ENCODE assay signal across 21 mouse cellular contexts in the genomic region with DNA sequence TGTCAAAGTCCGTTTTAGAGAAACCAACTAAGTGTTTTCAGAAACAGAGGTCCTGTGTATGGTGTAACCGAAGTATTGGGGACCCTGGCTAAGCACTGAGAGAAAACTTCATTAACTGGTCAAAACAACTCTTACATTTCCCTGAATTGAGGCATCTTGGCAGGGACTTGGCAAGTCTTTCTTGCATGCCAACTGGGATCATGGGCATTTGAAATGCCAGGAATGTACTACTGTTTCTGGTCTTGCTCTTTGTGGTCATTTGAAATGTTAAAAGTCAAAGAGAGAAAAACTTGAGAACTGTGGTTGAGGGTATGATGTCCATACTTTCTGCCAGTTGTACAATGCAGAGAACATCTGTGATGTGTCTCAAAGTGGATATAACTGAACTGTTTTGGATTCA.
"Had no signal": no experiment of that assay in that cellular context is flagged by ENCODE, and none has a peak within 500 bp of the region (broad histone marks: within the 10 kb centered on the region; RNA-seq: fewer than 3 reads in every experiment).

No protein-coding gene starts in this region.

- H3K27me3 ChIP-seq: heart, embryonic 12.5 days; hindbrain, embryonic 13.5 days; hindbrain, embryonic 15.5 days; kidney, embryonic 15.5 days; limb, embryonic 13.5 days; limb, embryonic 15.5 days; liver, embryonic 12.5 days had no signal

- DNase-seq: gastrocnemius, postnatal 14 days; gastrocnemius, postnatal 36 days; heart, adult 11 months; heart, adult 2 months; heart, postnatal 10 days; kidney, adult 11 months; kidney, adult 2 months; kidney, adult 9 months; kidney, postnatal 14 days; kidney, postnatal 36 days; layer of hippocampus, postnatal 36 days; left cerebral cortex, postnatal 4 days had no signal

- ATAC-seq: hindbrain, postnatal 0 days; intestine, embryonic 16.5 days; liver, embryonic 12.5 days had no signal
